Mouse (Mus musculus) brown adipose tissue, adult 24 weeks (tissue): ENCODE data around the gene Tgtp1. TPM values are rescaled to one million over a fixed set of nuclear protein-coding genes. Genes with fewer than 3 reads are reported as not detected.
"Not testable (repeated sequence)": the region's sequence is repeated elsewhere in the genome, so short reads cannot be mapped to it uniquely, and the experiment has no call there.

Experiments
- H3K27ac ChIP-seq: fragments of 200-500 bp; replicated peaks from 2 replicates; pipeline ENCODE4 v1.5.1; 2012; ENCODE audit warnings: low read depth, mild to moderate bottlenecking, low read length
- H3K4me1 ChIP-seq: fragments of 200-500 bp; 2 replicates; pipeline ENCODE4 v1.6.1; 2012; ENCODE audit warnings: low read length, mixed read lengths; ENCODE audit not compliant: control insufficient read depth, insufficient read depth, insufficient read length
- H3K4me3 ChIP-seq: fragments of 200-500 bp; 2 replicates; pipeline ENCODE4 v1.5.1; 2012; ENCODE audit warnings: low read depth, mild to moderate bottlenecking, low read length, moderate library complexity; ENCODE audit not compliant: insufficient read depth
- polyA plus RNA-seq: library from polyadenylated mRNA; stranded (reverse); fragments of >200 nt; gene quantifications from 2 replicates; pipeline ENCODE4 v1.2.4, GENCODE M21; 2012; ENCODE audit not compliant: missing spikeins, insufficient read depth, insufficient read length

Gene Tgtp1
- 7.6 and 16.9 TPM in 2 replicates for polyA plus RNA-seq

DNA sequence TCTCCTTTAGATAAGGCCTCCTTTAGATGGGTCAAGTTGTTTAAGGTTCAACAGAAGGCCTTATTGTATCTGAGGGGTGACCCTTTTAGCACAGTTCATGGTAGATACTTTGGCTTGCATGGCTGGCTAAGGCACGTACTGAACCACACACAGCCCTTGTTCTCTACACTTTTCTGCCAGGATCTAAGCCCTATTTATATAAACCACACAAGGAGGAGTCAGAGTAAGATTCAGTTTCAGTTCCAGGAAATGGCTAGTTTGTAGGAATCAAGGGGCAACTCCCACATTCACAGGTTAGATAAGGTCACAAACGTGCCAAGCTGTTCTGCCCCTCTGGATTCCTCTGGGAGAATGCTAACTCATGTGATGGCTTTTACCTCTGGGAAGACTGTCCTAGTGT is at the start of gene Tgtp1:
TSS of gene Tgtp1 (minus strand) at position 155 of the 400 bp plus-strand sequence.
- peak within 1 kb of the TSS; percentile 63 for H3K27ac ChIP-seq
- H3K4me3 ChIP-seq, H3K4me1 ChIP-seq: not testable (repeated sequence)

DNA sequence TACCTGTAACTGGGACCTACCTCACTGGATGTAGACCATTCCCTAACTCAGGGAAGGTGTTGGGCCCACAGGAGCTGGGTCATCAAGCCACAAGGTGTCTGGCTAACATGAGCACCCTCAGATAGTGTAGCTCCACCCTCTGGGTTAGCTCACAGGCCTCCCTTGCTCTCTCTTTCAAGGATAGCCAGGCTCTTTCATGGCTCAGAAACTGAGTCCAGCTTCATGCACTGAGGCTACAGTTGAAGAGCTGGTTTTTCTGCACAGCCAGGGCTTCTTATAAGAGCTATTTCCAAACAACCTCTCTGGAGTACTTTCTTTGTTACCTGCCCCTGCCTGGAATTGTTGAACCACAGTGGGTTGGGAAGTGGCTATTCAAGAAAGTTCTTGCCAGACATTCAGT is 18.1 kb upstream of the Tgtp1 start:
- H3K27ac ChIP-seq, H3K4me1 ChIP-seq, H3K4me3 ChIP-seq: not testable (repeated sequence)

DNA sequence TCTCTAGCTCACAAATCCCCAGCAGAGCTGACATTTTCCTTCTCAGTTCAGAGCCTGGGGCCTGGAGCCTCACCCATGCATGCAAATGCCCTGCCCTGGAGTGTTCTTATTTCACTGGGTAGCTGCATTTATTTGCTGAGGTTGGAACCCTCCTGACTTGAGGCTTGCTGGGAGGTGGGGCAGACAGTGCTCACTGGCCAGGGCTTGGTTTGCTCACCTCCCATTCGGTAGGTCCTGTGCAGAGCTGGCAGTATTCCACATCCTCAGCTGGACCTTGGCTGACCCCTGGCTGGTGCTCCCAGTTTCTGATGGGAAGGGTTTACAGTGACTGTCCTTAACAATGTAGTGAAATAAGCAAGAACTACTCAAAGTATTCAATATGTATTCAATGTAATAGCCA is 12.8 kb upstream of the Tgtp1 start:
- not testable (repeated sequence) for H3K4me1 ChIP-seq, H3K4me3 ChIP-seq, H3K27ac ChIP-seq

DNA sequence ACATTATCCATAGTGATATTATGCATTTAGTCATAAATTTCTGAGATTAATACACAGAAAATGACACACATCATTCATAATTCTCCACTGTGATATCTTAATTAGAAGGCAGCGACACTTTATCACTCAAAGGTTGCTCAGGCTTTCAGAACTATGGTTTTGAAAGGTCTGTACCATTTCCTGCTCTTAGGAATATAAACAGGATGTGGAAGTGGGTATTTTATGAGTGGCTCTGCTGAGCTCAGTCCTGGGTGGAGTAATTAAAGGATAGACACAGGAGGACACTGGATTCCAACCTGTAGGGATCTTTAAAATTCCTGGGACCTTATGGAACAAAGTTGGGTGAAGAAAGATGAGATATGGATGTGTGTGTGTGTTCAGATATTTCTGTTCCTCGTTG is 12.3 kb upstream of the Tgtp1 start:
- H3K27ac ChIP-seq, H3K4me3 ChIP-seq, H3K4me1 ChIP-seq: not testable (repeated sequence)

DNA sequence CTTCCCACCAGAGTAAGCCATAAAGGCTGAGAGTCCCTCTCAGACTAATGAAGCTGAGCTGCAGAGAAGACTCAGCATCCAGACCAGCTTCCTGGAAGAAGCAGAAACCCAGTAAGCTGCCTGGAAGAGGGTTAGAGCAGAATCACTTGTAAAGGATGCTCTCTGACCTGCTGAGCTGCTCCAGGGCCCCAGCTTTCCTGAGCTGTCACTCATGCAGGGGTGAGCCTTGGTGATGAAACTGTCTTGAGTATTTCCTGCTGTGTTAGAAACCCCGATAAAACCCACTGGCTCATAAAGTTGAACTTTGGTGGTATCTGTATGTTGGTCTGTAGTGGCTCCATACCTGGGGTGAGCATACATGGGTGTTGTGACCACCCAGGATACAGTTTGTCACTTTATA is 6.4 kb upstream of the Tgtp1 start:
- H3K27ac ChIP-seq, H3K4me1 ChIP-seq, H3K4me3 ChIP-seq: not testable (repeated sequence)

DNA sequence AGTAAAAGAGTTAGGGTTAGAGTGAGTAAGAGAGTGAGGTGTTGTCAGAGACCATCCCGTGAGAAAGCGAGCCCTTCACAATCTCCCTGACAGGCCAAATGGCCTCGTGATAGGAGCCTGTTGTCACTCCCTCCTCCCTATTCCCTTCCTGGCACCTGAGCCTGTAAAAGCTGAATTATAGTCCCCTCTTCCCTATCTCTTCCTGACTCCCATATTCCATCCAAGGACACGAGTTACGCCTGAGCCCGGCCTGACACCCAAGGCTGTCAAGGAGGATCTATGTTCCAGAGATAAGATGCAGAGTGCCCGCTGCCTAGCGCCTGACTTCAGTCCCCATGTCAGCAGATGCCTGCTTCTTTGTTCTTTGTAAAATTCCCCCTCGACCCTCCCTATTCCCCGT is 676 bp downstream of the Tgtp1 start:
- H3K4me1 ChIP-seq, H3K4me3 ChIP-seq: not testable (repeated sequence)
- peak overlapping the region; percentile 63; the same call in 1 of the 2 replicates for H3K27ac ChIP-seq

DNA sequence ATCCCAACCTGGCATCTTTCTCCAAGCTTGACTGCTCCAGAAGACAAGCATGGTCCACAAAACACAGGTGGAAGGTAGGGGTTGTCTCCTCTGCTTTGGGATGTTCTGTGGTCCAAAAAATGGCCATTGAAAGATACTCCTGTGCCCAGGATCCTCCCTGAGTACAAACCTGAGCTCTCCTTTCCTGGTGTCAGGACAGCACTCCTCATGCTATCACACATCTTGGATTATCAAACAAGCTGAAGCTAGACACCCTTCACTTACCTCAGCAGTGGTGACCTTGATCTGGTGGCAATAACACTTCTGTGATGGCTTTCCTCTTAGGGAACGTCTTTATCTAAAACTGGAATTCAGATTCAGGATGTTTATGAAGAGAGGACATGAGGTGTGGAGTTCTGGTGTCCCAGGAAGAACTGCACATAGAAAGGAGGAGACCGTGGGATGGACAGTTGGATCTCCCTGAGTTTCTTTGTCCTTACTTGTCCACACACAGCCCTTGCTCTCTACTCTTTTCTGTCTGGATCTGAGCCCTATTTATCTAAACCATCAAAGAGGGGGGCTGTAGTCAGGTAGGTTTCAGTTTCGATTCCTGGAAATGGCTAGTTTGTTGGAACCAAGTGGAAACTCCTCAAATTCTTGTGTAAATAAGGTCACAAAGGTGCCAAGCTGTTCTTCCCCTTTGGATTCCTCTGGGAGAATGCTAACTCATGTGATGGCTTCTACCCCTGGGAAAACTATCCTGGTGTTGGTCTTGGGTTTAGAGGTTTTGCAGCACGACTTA is 2.0 kb downstream of the Tgtp1 start, which contains the start of gene Gm12185:
TSS of gene Gm12185 (minus strand) at position 487 of the 781 bp plus-strand sequence.
- Histone ChIP-seq H3K4me3 (peak within 1 kb of the TSS; percentile 32), H3K27ac (peak within 1 kb of the TSS; percentile 72)
- not testable (repeated sequence) for H3K4me1 ChIP-seq

DNA sequence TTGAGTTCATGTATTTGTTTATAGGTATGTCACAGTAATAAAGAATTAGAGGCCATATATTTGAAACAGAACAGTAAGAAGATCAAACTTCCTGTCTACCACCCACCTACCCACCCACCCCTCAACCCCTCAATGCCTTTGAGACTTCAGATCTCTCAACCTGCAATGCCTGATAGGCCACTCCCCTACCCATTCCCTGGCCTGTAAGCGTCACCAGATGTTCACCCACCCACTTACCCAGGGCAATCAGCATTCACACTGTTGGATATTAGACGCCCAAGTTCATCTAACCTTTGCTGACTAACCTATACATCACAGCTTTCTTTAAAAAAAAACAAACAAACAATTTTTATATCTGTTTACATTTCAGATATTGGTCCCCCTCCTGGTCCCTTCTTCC is 4.0 kb downstream of the Tgtp1 start:
- H3K27ac ChIP-seq, H3K4me1 ChIP-seq: not testable (repeated sequence)
- H3K4me3 ChIP-seq = 0 out of 2 replicates have a peak overlapping the region, but pooled peaks have one; percentile 29

DNA sequence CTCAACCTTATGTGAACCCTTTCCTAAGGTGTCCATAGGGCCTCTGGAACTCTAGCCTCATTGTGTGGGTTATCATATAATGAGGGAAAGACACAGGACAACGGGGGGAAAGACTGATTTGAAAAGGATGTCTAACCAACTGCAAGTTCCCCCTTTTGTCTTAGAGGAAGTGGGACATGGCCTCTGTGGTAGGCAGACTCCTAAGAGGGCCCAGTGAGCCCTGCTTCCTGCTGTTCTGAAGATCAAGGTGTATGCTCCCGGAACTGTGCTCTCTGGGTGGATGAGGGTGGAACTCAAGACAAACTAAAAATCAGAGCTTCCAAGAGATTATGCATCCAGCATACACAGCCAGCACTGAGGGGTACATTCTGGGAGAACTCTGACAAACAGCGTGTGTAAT is 5.8 kb downstream of the Tgtp1 start:
- not testable (repeated sequence) for H3K27ac ChIP-seq, H3K4me3 ChIP-seq

DNA sequence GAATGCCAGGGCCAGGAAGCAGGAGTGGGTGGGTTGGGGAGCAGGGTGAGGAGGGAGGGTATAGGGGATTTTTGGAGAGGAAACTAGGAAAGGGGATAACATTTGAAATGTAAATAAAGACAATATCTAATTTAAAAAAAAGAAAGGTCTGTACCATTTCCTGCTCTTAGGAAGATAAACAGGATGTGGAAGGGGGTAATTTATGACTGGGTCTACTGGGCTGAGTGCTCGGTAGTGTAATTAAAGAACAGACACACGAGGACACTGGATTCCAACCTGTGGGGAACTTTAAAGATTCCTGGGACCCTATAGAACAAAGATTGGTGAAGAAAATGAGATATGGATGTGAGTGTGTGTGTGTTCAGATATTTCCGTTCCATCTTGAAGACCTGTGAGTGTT is 11.1 kb downstream of the Tgtp1 start:
- not testable (repeated sequence) for H3K4me3 ChIP-seq, H3K4me1 ChIP-seq, H3K27ac ChIP-seq

More for the DNA sequence above, 5.8 kb downstream of the Tgtp1 start:
- not testable (repeated sequence) for H3K4me1 ChIP-seq

DNA sequence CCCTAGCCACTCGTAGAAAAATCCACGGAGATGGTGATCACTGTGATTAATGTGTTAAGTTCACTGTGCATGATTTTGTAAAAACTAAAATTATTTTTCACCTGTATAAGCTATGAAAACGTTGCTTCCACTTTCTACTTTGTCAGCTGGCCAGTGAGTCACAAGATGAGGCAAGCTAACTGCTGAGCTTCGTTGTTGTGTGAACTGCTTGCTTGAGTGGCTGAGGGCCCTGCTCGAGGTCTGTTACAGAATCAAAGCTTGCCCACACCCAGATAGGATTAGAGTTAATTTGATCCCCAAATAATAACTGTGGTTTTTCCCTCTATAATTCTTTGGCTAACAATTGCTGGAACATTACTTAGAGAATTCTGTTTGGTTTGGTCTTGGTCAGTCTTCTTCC is 13.9 kb downstream of the Tgtp1 start:
- H3K4me3 ChIP-seq, H3K27ac ChIP-seq, H3K4me1 ChIP-seq: not testable (repeated sequence)

DNA sequence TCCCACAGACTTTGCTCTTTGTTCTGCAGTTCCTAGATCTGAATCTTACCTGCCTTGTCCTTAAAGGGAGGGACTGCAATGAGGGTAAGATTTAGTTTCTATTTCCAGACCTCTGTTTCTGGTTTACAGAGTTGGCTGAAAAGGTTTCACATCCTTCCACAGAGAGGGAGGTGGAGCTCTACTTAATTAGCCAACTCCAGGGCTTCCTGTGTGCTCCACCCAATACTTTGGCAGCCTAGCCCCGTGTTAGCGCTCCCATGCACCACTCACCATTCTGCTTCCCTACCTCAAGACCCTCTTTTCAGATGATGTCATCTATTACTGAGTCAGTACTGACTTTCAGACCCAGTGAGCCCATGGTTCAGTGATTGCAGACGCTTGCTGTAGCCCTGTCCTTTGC is 14.7 kb downstream of the Tgtp1 start, which contains the start of gene 9930111J21Rik1:
TSS of gene 9930111J21Rik1 (minus strand) at position 148 of the 400 bp plus-strand sequence.
- not testable (repeated sequence) for H3K4me1 ChIP-seq, H3K4me3 ChIP-seq
- peak within 1 kb of the TSS; percentile 48; the same call in 1 of the 2 replicates for H3K27ac ChIP-seq

DNA sequence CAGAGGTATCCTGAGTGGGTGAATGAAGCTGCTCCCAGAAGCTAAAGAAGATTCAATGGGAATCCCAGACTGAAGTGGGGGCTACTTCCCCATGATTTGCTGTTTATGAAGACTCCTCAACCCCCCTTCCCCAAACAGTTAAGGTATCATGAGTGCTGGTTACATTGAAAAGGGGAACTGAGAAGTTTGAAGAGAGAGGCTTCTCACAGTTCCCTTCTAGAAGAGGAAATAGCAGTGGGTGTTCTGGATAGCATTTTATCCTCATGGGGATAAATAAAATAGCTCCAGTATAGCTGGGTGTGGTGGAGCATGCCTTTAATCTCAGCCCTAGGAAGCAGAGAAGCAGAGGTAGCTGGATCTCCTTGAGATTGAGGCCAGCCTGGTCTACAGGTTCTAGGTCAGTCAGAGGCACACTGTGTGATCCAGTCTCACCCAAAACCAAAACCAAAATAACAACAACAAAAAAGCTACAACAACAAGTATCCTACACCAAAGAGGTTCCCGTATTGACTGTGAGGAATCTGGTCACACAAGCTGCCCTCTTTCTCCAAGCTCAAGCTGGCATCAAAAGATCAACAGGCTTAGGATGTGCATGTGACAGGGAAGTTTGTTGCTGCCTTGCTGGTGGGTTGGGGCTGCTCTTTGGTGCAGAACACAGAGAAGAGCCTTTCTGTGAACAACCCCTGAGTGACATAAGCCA is 15.6 kb downstream of the Tgtp1 start, which contains the start of gene Olfr56:
TSS of gene Olfr56 (plus strand) at position 650 of the 700 bp plus-strand sequence.
- H3K4me3 ChIP-seq, H3K4me1 ChIP-seq: not testable (repeated sequence)
- H3K27ac ChIP-seq = peak within 1 kb of the TSS; percentile 48; the same call in 1 of the 2 replicates

DNA sequence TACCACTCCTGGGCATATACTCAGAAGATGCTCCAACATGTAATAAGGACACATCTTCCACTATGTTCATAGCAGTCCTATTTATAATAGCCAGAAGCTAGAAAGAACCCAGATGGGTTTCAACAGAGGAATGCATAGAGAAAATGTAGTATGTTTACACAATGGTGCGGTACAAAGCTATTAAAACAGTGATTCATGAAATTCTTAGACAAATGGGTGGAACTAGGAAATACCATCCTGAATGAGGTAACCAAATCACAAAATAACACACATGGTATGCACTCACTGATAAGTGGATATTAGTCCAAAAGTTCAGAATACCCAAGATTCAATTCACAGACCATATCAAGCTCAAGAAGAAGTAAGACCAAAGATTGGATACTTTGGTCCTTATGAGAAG is 19.3 kb downstream of the Tgtp1 start:
- not testable (repeated sequence) for H3K4me1 ChIP-seq, H3K4me3 ChIP-seq, H3K27ac ChIP-seq

DNA sequence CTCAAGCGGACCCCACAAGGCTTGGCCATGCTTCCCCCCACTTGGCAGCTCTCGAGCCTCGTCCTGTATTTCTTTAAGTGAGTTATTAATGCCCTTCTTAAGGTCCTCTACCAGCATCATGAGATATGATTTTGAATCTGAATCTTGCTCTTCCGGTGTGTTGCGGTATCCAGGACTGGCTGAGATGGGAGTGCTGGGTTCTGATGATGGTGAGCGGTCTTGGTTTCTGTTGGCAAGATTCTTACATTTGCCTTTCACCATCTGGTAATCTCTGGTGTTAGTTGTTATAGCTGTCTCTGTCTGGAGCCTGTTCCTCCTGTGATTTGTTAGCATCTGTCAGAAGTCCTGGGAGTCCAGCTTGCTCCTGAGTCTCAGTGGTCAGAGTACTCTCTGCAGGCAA is 47.9 kb downstream of the Tgtp1 start, which contains the start of gene Psme2b:
TSS of gene Psme2b (minus strand) at position 101 of the 400 bp plus-strand sequence.
- not testable (repeated sequence) for H3K4me3 ChIP-seq, H3K4me1 ChIP-seq, H3K27ac ChIP-seq
